Mouse (Mus musculus) gonadal fat pad, adult 2 months (tissue): ENCODE results near the gene Timp1. TPM values are rescaled to one million over a fixed set of nuclear protein-coding genes. Genes with fewer than 3 reads are reported as not detected.

ENCODE experiments used
- polyA plus RNA-seq: library from polyadenylated mRNA; depleted of rRNA; stranded (reverse); fragments of >200 nt; gene quantifications from 2 replicates; pipeline ENCODE4 v1.2.3, GENCODE M21; 2012; rRNA removed

Timp1 gene
- polyA plus RNA-seq, 1 experiment, result 21.9 TPM

Other genes with a start within 250 kb of the Timp1 start
- gene Uba1, start 211.8 kb upstream of the Timp1 start, polyA plus RNA-seq, result 258 and 270 TPM in 2 replicates
- gene Cdk16, start 182.2 kb upstream of the Timp1 start, polyA plus RNA-seq, result 202 and 217 TPM in 2 replicates
- 18.4 and 23.6 TPM in 2 replicates for gene Usp11, start 166.3 kb upstream of the Timp1 start, polyA plus RNA-seq
- 259 and 330 TPM in 2 replicates for gene Araf, start 72.4 kb upstream of the Timp1 start, polyA plus RNA-seq
- gene Syn1, start 50.8 kb downstream of the Timp1 start, polyA plus RNA-seq, result 0.18 and 0.20 TPM in 2 replicates
- gene Cfp, start 61.4 kb downstream of the Timp1 start, polyA plus RNA-seq, result 21.1 and 27.7 TPM in 2 replicates
- 13.5 and 16.2 TPM in 2 replicates for gene Elk1, start 80.4 kb downstream of the Timp1 start, polyA plus RNA-seq
- gene Uxt, start 91.9 kb downstream of the Timp1 start, polyA plus RNA-seq, result 29.4 and 30.8 TPM in 2 replicates
- gene Zfp182, start 192.2 kb downstream of the Timp1 start, polyA plus RNA-seq, result 1.4 and 1.6 TPM in 2 replicates
- not detected in 2 replicates for gene Spaca5, start 198.2 kb downstream of the Timp1 start, polyA plus RNA-seq
- gene Zfp300, start 219.4 kb downstream of the Timp1 start, polyA plus RNA-seq, result 0.41 and 0.46 TPM in 2 replicates
- not detected in 2 replicates for gene Ssxa1, start 245.7 kb downstream of the Timp1 start, polyA plus RNA-seq